Mouse (Mus musculus) ES-Bruce4 (cell line): ENCODE results near the gene Kcnn4.

ENCODE experiments used
- CTCF ChIP-seq: IDR thresholded peaks from one replicate; pipeline ENCODE4 v1.8.1; 2011; ENCODE audit warnings: low read depth, low read length
- EP300 ChIP-seq: IDR thresholded peaks from 2 replicates; pipeline ENCODE4 v1.6.1; 2011; ENCODE audit warnings: low read depth, low read length; ENCODE audit not compliant: insufficient read depth
- POLR2A ChIP-seq: IDR thresholded peaks from one replicate; pipeline ENCODE4 v1.8.1; 2011; ENCODE audit warnings: low read length; ENCODE audit not compliant: insufficient read depth

GRCm38 (mm10) chr7:24384070-24384469 is 14.0 kb downstream of the Kcnn4 start:
- TF ChIP-seq EP300, result no peak
- TF ChIP-seq CTCF, result no peak
- TF ChIP-seq POLR2A, result no peak
